Mouse (Mus musculus) heart, postnatal 36 days (tissue): ENCODE data around the gene Arfip1. TPM values are rescaled to one million over a fixed set of nuclear protein-coding genes. Genes with fewer than 3 reads are reported as not detected.
"Not testable (repeated sequence)": the region's sequence is repeated elsewhere in the genome, so short reads cannot be mapped to it uniquely, and the experiment has no call there.

Source experiments
- DNase-seq, 2 experiments: peaks; one replicate each; pipeline ENCODE4 v3.0.0; 2021 to 2022
- intact Hi-C: fragments of 180-260 bp; cut with DNase I; formaldehyde crosslinking; loops from one replicate; pipeline ENCODE4 v1.15.1; 2025
- total RNA-seq, 2 experiments: library from RNA; stranded (reverse); gene quantifications; 2 replicates each; pipeline ENCODE4 v1.2.3; 2021

The Arfip1 gene
- total RNA-seq, 2 experiments from 2014 or later: 13.8 to 19.5 TPM

DNA sequence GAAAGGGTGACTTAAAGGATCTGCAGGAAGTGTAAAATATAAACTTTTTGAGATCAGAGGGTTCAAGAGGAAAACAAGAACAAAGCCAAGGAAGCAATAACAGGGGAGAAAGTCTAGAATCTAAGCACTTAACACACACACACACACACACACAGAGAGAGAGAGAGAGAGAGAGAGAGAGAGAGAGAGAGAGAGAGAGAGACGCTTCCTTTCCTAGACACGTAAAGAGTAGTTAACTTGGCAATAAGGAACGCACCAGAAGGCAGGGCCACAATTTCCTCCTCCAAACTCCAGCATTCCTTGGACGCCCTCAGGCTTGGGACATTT, 766 bp downstream of the Arfip1 start:
- intact Hi-C loops: no loop called here
- no peak for DNase-seq

DNA sequence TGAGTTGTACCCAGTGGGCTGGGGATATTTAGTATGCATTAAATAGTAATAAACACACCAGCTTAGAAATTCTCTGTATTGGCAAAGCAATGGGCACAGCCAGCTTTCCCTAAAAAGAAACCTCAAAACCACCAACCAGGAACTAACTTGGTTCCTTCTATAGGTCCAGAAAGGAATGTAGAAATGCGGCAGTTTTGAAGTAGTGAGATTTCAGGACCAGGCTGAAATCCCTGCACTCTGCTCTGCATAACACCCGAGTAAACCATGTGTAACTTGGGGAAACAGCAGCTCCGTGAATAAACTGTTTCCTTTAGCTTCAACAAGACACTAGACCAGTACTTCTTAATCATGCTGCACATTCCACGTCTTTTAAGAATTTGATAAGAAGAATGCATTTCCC, 1.7 kb downstream of the Arfip1 start:
- DNase-seq: no peak
- intact Hi-C loops: no loop called here

GRCm38 (mm10) chr3:84570501-84570900, 11.9 kb downstream of the Arfip1 start:
- no peak for DNase-seq
- intact Hi-C loops: no loop called here

DNA sequence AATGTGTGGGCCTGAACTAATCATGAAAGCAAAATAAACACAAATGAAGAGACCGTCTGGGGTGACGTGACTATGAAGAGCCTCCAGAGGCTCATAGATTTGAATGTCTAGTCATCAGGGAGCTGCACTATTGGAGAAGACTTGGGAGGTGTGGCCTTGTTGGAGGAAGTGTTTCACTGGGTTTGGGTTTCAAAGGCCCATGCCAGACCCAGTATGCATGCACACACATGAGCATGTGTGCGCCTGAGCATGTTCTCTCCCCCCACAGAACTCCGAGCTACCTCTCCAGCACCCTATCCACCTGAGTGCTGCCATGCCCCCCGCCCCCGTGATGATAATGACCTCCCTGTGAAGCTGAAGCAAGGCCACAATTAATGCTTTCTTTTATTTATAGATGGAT, 12.8 kb downstream of the Arfip1 start:
- DNase-seq: no peak
- intact Hi-C loops: no loop called here

DNA sequence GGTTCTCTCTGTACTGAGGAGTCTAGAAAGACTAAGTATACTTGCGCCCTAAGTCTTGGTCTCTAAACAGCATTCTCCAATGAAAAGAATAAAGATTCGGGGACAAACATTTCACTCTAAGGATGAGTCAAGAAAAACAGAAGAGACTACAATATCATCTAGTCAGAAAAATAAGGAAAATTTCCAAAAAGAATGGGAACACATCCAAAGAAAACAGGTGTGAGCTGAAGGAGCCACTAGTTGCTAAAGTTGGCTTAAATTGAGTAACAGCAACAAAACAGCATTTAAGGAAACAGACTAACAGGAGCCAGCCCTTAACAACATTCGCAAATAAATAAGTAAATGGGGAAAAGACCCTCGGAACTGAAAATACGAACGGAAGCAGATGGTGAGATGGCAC, 13.9 kb downstream of the Arfip1 start:
- intact Hi-C loops: no loop called here
- DNase-seq: no peak

- DNase-seq: no peak
- intact Hi-C loops: no loop called here
Measured at GRCm38 (mm10) chr3:84563415-84563814, 19.0 kb downstream of the Arfip1 start.

DNA sequence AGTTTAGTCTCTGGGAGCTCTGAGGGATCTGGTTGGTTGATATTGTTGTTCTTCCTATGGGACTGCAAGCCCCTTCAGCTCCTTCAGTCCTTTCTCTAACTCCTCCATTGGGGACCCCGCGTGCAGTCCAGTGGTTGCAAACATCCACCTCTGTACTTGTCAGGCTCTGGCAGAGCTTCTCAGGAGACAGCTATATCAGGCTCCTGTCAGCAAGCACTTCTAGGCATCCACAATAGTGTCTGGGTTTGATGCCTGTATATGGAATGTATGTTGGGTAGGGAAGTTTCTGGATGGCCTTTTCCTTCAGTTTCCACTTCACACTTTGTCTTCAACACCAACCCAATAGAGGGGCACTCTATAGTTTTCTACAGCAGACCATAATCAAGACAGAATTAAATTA, 19.5 kb downstream of the Arfip1 start:
- DNase-seq, intact Hi-C loops: not testable (repeated sequence)

DNA sequence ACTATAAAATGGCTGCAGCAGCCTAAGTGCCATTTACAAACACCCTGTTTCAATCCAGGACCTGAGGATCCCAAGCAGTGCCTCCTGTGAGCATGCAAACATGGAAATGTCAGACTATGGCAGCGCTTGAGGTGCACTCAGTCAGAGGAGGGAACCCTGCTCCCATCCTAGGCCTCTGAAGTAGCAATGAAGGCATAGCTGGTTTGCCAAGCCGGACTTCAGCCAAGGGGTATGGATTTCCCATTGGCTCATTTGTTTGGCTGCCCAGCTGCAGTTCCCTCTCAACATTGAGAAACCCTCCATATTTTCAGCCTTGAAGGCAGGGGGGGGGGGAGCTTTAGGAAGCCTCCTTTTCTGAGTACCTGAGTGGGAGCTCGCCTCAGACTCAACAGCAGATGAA, 24.1 kb downstream of the Arfip1 start:
- no peak for DNase-seq
- intact Hi-C loops: no loop called here

GRCm38 (mm10) chr3:84555780-84556179, 26.6 kb downstream of the Arfip1 start:
- intact Hi-C loops: no loop called here
- no peak for DNase-seq

- DNase-seq: no peak
Measured at GRCm38 (mm10) chr3:84547177-84547576, 35.2 kb downstream of the Arfip1 start.

GRCm38 (mm10) chr3:84542450-84542849, 40.0 kb downstream of the Arfip1 start:
- intact Hi-C loops: loop anchor here (1.0 to 5.0 kb wide), 3 partner anchors 190 to 365 kb away; no protein-coding TSS in a partner anchor
- peak; percentile 50 to 75 for DNase-seq

More at GRCm38 (mm10) chr3:84547177-84547576, 35.2 kb downstream of the Arfip1 start:
- intact Hi-C loops: no loop called here

GRCm38 (mm10) chr3:84541881-84542280, 40.5 kb downstream of the Arfip1 start:
- intact Hi-C loops: loop anchor here (1.0 to 5.0 kb wide), 3 partner anchors 190 to 365 kb away; no protein-coding TSS in a partner anchor
- no peak for DNase-seq

DNA sequence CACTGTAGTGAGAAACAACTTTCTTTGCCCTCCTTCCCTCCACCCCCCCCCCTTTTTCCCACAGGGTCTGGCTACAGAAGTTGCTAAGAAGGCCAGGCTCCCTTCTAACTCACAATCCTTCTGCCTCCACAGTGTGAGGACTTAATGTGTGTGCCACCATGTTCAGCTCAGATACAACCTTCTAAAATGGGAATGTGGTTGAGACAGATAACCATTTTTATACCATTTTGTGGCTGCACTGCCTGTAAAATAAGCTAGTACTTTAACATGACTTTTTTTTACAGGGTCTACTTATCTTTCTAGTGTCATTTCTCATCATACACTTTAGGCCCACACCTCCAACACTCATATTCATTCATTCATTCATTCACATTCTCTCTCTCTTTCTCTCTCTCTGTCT, 41.8 kb downstream of the Arfip1 start:
- intact Hi-C loops: loop anchor here (5.0 kb wide), 1 partner anchor 363 kb away; no protein-coding TSS in a partner anchor
- no peak for DNase-seq

- no peak for DNase-seq
- intact Hi-C loops: no loop called here
Measured at GRCm38 (mm10) chr3:84536987-84537386, 45.4 kb downstream of the Arfip1 start.

DNA sequence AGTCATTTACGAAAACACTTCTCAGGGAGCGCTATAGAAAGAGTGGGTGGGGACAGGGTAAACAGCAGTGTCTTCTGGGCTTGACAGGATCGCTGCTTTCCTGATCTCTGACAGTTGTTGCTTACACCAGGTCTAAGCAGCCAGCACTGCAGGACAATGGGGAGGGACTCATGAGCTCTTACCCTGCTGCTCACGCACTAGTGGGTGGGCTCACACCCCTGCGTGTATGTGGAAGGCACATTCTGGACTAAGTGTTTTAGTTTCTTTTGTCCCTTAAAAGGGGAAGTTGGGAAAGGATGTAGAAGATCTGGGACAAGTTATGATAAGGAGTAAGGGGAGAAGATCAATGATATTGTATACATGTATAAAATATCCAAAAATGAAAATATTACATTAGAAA, 49.2 kb downstream of the Arfip1 start:
- intact Hi-C loops: no loop called here
- no peak for DNase-seq

DNA sequence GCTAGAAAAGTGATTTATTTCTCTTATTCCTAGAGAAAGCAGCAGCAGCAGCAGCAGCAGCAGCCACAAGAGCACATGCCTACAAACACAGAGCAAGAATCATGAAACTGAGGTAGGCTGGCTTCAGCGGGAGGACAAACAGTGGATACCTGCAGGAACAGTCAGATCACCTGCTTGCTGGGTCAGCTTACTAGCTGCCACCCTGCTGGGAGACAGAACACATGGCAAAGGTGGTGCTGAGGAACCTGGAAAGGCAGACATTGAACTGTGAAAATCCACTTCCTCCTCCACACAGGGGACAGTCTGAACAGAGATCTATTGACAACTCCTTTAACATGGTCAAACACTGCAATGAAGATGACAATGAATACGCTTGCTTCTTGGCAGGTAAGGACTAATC, 53.4 kb downstream of the Arfip1 start:
- intact Hi-C loops: no loop called here
- DNase-seq: no peak

GRCm38 (mm10) chr3:84524952-84525351, 57.5 kb downstream of the Arfip1 start:
- intact Hi-C loops: no loop called here

DNA sequence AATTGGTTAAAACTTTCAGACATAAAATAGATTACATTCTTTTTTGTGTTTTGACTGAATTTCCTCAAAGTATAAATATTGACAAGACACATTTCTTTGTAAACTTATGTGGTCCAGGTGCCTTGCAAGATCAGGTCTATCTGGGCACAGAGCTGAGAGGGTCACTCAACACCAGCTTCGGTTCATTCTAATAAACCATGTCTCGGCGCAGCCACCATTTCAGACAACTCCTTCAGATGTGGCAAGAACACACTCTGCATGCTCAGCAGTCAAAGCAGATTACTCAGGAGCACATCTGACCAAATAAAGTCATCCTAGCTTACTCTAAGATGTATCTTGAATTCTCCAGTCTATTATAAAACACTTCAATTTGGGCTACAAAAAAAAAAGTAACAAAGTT, 66.3 kb downstream of the Arfip1 start:
- no peak for DNase-seq

More at GRCm38 (mm10) chr3:84524952-84525351, 57.5 kb downstream of the Arfip1 start:
- DNase-seq: no peak

DNA sequence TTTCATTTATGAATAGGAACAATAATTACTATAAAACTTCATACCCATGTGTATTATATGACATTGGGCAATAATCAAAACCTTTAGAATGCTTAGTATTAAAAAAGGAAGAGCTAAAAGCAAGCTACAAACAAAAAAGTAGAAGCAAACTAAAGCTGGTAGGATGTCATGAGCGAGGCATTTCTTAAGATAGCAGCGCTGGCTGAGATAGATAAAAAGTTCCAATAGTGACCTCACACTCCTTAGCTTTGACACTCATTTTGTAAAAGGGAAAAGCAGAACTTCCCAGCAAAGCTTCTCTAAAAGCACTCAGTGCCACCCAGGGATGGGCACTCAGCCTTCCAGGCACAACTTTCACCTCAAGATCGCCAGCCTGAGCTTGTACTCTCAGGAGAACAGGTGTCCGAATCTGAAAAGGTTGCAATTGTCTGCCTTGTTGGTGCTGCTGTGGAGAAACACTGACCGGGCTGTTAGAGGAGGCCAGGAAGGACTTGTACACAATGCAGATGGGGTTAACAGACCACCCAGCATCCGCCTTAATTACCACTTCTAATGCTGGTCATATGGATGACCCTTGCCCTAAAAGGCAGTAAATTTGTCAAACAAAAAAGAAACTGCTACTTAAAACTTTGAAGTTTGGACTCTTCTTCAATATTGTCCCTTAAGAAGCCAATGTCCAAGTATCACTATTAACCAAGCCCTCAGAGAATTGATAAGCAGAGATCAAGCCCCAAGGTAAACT, 69.5 kb downstream of the Arfip1 start:
- DNase-seq: no peak

More for the DNA sequence above, 66.3 kb downstream of the Arfip1 start:
- intact Hi-C loops: no loop called here

DNA sequence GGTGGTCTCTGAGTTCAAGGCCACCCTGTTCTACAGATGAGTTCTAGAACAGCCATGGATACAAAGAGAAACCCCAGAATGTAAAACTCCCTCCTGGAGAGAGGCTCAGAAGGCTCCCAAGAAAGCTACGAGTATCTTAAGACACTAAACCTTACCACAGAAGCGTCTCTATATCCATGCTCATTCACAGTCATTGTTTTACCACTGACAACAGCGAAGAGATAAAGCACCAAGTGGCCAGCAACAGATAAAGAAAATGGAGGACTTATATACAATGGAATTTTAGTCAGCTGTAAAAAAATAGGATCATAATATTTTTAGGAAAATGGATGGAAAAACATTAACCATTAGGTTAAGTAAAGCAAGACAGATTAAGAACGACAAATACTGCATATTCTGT, 77.2 kb downstream of the Arfip1 start:
- no peak for DNase-seq
- intact Hi-C loops: no loop called here

More for the DNA sequence above, 69.5 kb downstream of the Arfip1 start:
- intact Hi-C loops: no loop called here

- DNase-seq: no peak
- intact Hi-C loops: no loop called here
Measured at GRCm38 (mm10) chr3:84504291-84504690, 78.1 kb downstream of the Arfip1 start.

DNA sequence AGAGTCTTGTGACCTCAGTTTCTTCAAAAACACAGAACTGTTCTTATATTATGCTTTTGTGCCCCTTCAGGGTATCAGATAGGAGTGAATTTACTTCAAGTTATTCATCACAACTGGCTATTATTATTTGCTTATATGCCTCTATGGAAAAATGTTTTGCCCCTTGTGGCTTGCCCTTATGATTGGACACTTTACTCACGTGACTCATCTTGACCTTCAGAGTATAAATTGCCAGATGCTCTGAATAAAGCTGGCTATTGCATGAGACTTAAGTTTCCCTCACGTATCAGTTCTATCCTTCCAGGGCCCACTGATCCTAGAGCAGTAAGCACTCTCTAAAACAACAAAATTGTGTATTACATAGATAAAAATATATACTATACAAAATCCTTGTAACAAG, 80.3 kb downstream of the Arfip1 start:
- DNase-seq: no peak
- intact Hi-C loops: no loop called here

- intact Hi-C loops: no loop called here
- no peak for DNase-seq
Measured at GRCm38 (mm10) chr3:84500491-84500890, 81.9 kb downstream of the Arfip1 start.
